Mouse (Mus musculus): ENCODE measurements at regions not wholly inside any gene's neighbourhood (a gene's known extent, or its start where the extent isn't known, plus 50 kb on each side); places are given as distances from the start of the nearest gene placed in this dataset.

DNA sequence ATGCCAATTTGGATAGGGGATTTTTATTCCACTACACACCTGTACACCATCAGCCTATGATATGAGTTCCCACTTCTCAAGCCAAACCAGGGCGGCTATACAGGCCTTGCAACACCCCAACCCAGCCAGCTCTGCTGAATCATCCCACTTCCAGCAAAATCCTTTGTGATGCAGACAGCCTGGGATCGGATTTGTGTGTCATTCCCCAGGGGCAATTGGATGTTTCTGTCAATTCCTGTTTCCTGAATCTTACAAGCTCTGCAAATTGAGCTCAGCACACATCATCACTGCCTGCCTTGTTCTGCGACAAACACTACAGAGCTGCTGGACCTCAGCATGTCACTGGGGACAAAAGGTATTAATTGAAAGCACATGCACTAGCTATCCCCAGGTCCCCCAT is 132.0 kb upstream of the Vstm2b start:
- no peak for DNase-seq

DNA sequence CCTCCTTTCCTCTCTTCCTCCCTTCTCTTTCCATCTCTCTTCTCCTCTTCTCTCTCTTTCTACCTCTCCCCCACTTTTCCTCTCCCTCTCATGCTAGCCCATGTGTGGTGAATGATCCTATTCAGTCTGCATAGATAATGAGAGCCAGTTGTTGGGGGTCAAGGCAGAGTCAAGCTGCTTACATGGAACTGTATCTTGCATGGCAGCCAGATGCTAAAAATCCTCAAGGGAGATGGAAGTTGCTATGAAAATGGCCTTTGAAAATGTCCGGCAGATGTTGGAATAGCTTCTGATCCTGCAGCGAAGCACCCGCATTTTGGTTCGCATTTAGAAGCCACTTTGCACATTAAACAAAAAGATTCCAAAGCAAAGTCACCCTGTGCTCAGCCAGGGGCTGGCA is 121.9 kb upstream of the Vstm2b start:
- no peak for DNase-seq

DNA sequence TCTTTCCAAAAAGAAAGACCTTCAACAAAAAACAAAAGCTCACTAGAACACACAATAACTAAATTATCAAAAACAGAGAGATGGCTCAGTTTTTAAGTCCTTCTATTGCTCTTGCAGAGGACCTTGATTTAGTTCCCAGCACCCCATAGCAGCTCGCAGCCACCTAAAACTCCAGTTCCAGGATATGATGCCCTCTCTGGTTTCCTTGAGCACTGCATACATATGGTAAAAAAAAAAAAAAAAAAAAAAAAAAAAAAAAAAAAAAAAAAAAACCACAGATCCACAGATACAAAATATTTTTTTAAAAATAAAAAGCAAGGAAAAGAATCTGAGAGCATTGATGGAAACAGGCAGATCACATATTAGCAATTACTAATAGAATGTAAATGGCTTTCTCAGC is 113.2 kb upstream of the Vstm2b start:
- no peak for DNase-seq

DNA sequence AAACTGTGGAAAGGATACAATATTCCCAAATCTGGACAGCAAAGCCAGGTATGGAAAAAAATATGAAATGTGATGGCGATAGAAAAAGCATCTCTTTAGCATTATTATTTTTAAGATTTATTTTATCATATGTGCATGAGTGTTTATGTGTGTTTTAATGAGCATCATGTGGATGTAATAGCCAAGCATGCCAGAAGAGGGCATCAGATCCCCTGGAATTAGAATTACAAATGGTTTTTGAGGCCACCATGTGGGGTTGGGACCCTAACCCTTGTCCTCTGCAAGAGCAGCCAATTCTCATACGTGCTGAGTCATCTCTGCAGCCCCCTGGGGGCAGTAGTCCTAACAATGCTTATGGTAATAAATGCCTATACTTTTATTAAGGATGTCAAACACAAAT is 111.4 kb upstream of the Vstm2b start:
- no peak for DNase-seq

DNA sequence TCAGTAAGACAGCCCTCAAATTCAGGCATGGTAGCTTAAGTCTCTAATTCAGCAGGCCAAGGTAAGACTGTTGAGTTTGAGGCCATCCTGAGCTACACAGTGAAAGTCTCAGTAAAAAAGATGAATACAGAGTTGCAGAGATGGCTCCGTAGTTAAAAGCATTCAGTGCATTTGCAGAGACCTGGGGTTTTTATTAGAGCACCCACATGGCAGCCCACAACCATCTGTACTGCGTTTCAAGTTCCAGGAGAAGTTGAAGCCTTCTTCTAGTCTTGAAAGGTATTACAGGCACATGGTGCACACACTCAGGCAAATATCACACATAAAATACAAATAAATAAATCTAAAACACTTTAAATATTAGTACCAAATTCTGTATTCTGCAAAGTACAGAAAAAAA is 109.6 kb upstream of the Vstm2b start:
- no peak for DNase-seq

DNA sequence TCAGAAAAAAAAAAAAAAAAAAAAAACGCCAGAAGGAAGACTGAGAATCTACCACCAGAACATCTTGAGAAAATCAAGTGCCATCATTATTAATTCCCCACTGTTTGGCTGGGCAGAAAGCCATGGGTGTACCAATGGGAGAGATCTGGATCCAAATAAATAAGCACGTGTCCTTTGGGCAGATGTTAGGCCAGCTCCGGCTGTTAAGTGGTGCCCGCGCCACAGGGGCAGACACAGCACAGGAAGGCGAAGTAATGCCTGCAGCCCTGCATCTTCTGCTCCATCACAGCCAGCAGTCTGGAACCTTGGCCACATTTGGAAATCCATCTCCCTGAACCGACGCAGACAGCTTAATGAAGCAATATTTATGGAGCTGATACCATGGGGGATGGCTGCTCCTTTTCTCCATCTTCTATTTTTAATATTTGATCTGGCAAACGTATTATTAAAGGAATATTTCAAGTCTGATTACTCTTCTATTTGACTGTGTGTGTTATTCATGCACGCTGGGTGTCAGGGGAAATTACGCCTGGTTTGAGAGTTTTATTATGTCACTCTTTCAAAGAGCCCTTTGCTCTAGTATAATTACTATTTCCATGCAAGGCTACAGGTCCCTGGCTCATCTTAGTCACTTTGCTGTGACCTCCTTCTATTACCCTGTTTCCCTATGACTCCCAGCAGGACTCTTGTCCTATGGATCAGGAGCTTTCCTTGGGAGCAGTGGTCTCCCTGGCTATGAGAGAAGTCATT is 103.5 kb upstream of the Vstm2b start:
- no peak for DNase-seq

DNA sequence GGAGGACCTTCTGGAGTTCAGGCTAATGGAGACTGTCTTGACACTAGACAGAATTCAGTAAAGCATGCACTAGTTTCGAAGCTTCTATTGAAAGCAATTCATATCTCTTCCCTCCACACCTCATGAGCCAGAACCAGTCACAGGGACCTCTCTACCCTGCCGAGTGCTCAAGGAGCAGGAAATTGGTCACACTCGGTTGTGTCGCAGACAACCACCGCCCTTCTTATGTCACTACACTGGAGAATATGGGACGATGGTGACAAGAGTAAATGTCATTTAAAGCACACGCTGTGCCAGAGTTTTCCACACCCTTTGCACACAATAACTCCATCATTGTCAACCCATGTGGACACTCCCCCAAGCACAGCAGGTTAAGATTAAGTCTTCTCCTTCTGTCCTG is 98.3 kb upstream of the Vstm2b start:
- DNase-seq: no peak

DNA sequence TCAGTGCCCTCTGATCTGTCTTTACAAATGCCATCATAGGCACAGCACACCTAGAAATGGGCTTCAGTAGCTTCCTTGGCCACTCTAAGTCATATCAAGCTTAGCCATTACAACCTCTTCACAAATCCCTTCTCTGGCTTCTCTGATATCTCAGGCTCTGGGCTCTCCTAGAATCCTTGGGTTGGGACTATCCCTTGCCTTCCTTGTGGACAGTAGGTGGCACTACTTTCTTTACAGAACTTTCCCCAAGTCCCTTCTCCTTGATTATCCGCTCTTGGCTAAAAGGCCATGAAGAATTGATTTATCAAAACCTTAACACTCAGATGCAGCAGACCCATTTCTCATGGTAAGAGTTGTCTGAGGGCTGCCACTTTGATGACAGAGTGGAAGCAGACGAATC is 96.8 kb upstream of the Vstm2b start:
- DNase-seq: no peak

DNA sequence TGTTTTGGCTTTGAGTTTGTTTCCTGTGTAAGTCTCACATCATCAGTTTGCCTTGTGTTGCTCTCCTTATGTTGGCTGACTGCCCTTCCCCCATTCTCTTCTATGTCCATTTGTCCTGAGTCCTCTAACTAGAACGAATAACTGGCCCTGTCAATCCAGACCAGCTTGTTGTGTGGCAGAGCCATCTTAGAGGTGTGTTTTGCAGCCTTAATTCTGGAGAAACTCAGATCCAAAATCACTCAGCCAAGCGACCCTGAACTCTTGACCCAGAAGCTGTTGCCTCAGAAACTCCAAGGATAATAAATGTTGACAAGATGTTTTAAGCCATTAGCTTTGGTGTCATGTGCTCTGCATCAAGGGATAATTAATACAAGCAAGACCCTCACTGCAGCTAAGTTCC is 92.9 kb upstream of the Vstm2b start:
- no peak for DNase-seq

DNA sequence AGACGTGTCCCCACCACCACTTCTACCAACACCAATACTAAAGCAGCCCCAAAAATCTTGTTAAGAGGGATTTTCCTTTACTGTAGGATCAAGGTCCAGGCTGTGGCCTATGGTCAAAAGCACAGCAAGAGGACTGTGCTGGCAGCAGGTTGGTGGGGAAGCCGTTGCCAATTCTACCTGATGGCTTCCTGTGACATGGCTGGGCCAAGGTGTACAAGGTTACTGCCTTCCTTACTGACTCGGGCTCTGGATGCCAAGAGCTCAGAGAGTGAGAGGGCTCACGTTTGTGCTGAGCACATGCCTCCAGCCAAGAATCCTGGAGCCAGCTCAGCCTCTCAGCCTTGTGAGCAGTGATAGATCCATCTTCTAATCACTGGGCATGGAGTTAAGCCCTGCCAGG is 92.3 kb upstream of the Vstm2b start:
- no peak for DNase-seq

DNA sequence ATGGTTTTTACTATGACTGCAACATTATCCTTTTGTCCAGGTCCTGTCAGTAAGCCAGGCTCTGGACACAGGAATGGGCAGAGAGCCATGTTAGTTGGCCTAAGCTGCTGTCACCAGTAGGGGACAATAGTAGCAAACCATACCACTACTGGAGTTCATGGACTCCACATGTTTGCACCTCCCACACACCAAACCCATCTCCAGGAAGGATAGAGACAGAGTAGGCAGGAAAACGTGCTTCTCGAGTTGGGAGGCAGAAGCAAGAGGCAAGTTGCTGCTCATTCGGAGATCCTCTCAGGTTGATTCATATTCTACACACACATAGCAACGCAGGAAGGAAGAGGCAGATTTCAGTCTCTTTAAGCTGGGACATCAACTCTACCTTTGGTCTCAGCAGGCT is 85.2 kb upstream of the Vstm2b start:
- DNase-seq: peak; percentile 74

DNA sequence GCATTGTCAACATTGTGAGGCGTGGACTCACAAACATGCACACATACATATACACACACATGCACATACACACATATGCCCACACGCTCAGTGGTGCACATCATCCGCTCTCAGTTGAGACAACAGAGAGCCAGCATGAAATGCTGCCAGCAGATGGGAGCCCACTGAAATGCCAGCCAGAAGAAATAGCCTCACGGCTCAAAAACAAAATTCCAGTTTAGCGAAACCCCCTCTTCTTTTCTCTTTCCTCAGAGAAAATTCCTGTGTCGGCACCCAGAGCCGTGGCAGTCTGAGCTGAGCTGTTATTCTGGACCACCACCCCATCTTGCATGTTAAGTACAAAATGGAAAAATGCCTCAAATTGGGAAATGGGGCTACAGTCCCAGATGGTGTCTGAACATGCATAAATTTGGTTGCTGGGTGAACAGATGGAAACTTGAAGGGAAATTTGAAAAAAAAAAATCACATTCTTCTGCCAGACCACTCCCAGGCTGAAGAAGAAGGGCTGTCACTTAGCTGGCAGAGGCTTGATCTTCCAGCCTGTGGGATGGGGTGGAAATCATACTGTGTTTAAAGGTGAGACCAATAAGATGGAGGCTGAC is 72.9 kb upstream of the Vstm2b start:
- peak; percentile 62 for DNase-seq

DNA sequence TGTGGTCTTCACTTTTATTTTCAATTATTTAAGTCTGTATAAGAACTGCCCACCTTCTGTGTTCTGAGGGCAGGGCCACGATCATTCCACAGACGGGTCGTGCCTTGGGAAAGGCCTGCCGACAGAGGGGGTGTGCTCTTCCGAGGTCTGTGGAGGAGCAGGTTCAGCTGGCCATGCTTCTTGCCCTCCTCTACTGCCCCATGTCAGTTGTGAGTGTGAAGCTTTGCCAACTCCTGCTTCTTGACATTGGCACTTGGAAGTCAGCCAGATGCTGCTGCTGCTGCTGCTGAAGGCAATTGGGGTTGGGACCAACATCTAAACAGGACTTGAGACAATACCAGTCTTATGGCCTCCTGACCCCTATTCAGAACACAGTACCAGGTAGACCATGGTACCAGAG is 68.6 kb upstream of the Vstm2b start:
- DNase-seq: no peak

DNA sequence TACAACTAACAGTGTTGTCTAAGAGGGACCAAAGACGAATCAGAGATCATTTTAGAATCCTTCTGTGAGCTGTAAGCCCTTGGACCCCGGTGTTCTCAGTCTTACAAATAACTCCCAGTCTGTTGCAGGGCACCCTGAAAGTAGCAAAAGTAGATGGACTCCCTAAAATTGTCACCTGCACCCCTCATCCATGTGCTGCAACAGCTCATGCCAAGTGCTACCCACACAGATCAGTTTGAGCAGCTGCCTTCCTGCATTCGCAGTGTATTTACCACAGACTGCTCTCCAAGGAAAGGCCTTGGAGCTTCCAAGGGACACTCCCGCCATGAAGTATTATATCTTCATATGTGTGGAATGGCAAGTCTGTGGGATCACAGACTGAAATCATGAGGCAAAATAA is 66.5 kb upstream of the Vstm2b start:
- peak; percentile 42 for DNase-seq

DNA sequence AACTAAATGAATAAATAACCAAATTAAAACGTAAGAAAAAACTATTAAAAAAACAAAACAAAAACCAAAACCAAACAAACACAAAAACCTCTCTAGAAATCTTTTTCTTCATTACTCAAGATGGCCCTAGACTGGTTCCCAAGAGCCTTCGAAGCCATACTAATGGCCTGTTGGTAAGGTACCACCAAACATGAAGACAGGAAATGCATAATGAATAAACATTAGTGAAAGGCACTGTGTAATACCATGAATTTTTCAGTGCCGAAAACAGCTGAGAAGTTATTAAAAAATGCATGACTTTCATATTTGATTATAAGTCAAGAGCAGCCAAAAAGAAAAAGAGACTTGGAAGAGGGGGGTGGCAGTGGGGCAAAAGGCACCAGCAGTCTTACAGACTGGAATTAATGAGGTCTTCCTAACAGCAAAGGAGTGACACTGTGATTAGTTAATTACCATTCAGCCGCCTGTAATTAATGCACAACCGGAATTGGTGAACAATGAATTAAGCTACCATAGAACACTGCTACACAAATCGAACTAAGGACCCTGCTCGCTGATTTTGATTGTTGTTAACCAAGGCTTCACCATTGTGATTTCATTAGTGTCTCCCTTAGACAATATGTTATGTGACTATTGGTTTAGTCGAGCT is 55.7 kb upstream of the Vstm2b start:
- DNase-seq: no peak

DNA sequence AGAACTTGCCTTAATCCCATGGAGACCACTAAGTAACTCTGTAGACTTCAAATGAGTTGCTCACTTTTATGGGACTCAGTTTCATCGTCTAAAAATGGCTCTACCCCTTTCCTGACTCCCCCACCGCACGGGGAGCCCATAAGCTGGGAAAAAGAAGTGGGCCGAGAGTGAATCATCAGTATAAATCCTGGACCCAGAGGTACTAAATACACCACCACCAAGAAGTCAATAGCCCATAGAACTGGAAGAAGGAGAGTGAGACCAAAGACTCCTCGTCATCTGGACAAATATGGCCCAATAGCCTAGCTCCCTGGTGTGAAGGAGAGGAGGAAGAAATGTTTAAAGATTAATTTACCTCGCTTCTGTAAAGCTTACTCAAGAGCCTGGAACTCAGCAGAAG is 51.6 kb upstream of the Vstm2b start:
- no peak for DNase-seq
